Mouse (Mus musculus): ENCODE measurements at regions not wholly inside any gene's neighbourhood (a gene's known extent, or its start where the extent isn't known, plus 50 kb on each side); places are given as distances from the start of the nearest gene placed in this dataset.
A peak's percentile ranks its signal among the peaks of the same experiment; 100 is the strongest.
"Not testable (repeated sequence)": the region's sequence is repeated elsewhere in the genome, so short reads cannot be mapped to it uniquely, and the experiment has no call there.

DNA sequence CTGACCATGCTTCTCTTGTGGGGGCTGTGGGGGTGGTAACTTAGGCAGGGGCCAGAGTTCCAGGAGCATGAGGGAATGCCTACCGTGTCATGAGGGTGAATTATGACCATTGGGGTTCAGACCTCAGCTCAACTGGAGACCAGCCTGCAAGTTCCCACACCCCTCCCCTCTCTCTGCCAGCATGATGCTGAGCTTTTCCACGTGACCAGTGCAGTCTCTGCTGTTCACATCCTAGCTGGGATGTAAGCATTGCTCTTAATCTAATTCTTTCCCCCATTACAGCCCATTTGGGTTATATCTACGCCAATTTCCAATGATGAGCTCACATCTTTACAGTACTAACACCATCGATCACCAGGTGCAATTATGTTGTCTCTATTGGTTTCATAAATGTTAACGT, 120.6 kb upstream of the Kctd3 start:
- WGBS: 63% methylated on average over 5 of the region's 5 CpGs
- H3K27me3 ChIP-seq (ENCODE audit: control insufficient read depth, insufficient read depth, low read length); H3K36me3 ChIP-seq (ENCODE audit: control insufficient read depth, insufficient read depth, low read length); H3K4me2 ChIP-seq (replicated peaks; ENCODE audit: low read depth, low read length); H3K9ac ChIP-seq (replicated peaks; ENCODE audit: low read depth, low read length); H3K4me3 ChIP-seq (ENCODE audit: low read depth, low read length); H3K9me3 ChIP-seq (ENCODE audit: control insufficient read depth, low read depth, low read length); H3K4me1 ChIP-seq (ENCODE audit: control insufficient read depth, insufficient read depth, low read length); H3K27ac ChIP-seq (ENCODE audit: low read length): not testable (repeated sequence)
- 0 out of 2 replicates have a peak, but pooled peaks have one; percentile 33 for ATAC-seq (ENCODE audit: insufficient number of reproducible peaks, insufficient read depth, low FRiP score, low read depth)

DNA sequence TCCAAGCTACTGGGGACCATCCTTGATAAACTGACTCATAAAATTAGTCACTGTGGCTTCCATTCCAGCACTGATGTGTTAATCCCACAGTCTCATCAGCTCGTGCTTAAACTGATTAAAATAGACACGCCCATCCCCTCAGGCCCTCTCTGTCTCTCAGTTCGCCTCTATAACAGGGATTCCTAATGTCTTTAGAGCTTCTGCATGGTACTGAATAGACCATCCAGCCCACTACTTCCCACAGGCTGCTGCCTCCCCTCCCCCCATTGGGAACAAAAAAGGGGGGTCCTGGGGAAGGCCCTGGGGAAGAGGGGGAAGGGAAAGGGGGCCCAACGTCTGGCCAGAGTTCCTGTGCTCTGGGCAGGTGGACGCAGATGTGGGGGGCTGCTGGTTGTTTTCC, 119.7 kb upstream of the Kctd3 start:
- Histone ChIP-seq H3K27ac (ENCODE audit: low read length) (no peak overlapping the region), H3K9ac (replicated peaks; ENCODE audit: low read depth, low read length) (no peak overlapping the region), H3K4me1 (ENCODE audit: control insufficient read depth, insufficient read depth, low read length) (no peaks in the 10 kb centered on the region), H3K4me3 (ENCODE audit: low read depth, low read length) (no peak overlapping the region), H3K9me3 (ENCODE audit: control insufficient read depth, low read depth, low read length) (no peaks in the 10 kb centered on the region), H3K36me3 (ENCODE audit: control insufficient read depth, insufficient read depth, low read length) (no peaks in the 10 kb centered on the region), H3K4me2 (replicated peaks; ENCODE audit: low read depth, low read length) (no peak overlapping the region), H3K27me3 (ENCODE audit: control insufficient read depth, insufficient read depth, low read length) (no peaks in the 10 kb centered on the region)
- ATAC-seq (ENCODE audit: insufficient number of reproducible peaks, insufficient read depth, low FRiP score, low read depth): no peak
- WGBS: 57% methylated on average over 5 of the region's 5 CpGs

DNA sequence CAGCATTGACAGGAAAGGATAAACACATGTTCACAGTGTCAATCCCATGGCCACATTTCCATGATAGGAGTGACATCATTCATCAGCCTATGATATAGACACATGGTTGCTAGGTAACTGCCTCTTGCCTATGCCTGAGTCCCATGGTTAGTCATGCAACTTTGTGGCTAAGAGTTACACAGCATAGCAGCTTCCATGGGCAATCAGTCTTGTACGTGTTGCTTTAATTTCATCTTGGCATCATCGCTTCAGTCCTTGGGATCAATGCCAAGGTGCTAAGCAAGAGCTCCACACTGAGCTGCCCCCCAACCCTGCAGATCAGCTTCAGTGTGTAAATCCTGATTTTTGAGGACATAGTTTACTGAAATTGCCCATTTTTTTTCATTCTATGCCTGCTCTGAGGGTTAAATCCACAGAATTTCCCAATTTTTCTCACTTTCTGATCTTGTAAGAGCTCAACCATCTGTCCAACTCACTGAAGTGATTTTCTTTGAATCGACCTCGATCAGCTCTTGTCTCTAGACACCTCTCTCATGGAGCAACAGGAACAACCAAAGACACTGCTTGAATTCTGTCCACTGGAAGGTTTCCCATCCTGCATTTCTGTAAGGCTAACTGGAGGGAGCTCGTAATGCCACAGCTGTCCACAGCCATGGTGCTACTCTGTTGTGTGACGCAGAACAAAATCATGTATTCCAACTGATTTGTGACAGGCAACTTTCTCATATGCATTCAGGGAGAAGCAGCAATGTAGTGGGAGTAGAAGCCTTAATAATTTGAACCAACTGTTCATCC, 112.5 kb upstream of the Kctd3 start:
- Histone ChIP-seq H3K4me3 (ENCODE audit: low read depth, low read length) (no peak overlapping the region), H3K4me1 (ENCODE audit: control insufficient read depth, insufficient read depth, low read length) (no peaks in the 10 kb centered on the region), H3K27ac (ENCODE audit: low read length) (no peak overlapping the region), H3K9ac (replicated peaks; ENCODE audit: low read depth, low read length) (no peak overlapping the region), H3K9me3 (ENCODE audit: control insufficient read depth, low read depth, low read length) (no peaks in the 10 kb centered on the region), H3K27me3 (ENCODE audit: control insufficient read depth, insufficient read depth, low read length) (no peaks in the 10 kb centered on the region), H3K36me3 (ENCODE audit: control insufficient read depth, insufficient read depth, low read length) (no peaks in the 10 kb centered on the region), H3K4me2 (replicated peaks; ENCODE audit: low read depth, low read length) (no peak overlapping the region)
- 85% methylated on average over 6 of the region's 6 CpGs for WGBS
- no peak for ATAC-seq (ENCODE audit: insufficient number of reproducible peaks, insufficient read depth, low FRiP score, low read depth)

DNA sequence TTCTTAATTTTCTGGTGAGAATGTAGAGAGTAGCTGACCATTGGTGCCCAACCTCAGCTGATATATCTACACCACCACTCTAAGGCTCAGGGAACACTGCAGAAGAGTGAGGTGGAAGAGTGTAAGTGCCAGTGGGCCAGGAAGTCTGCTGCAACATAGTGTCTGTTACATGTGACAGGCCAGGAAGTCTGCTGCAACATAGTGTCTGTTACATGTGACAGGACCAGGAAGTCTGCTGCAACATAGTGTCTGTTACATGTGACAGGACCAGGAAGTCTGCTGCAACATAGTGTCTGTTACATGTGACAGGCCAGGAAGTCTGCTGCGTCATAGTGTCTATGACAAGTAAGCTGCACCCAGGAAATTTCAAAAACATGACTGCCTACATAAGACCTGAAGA, 111.4 kb upstream of the Kctd3 start:
- ATAC-seq (ENCODE audit: insufficient number of reproducible peaks, insufficient read depth, low FRiP score, low read depth); H3K9me3 ChIP-seq (ENCODE audit: control insufficient read depth, low read depth, low read length); H3K27me3 ChIP-seq (ENCODE audit: control insufficient read depth, insufficient read depth, low read length); H3K4me1 ChIP-seq (ENCODE audit: control insufficient read depth, insufficient read depth, low read length); H3K9ac ChIP-seq (replicated peaks; ENCODE audit: low read depth, low read length); H3K27ac ChIP-seq (ENCODE audit: low read length); H3K4me2 ChIP-seq (replicated peaks; ENCODE audit: low read depth, low read length); H3K4me3 ChIP-seq (ENCODE audit: low read depth, low read length); H3K36me3 ChIP-seq (ENCODE audit: control insufficient read depth, insufficient read depth, low read length): not testable (repeated sequence)
- WGBS: 58% methylated on average over 1 of the region's 1 CpGs

DNA sequence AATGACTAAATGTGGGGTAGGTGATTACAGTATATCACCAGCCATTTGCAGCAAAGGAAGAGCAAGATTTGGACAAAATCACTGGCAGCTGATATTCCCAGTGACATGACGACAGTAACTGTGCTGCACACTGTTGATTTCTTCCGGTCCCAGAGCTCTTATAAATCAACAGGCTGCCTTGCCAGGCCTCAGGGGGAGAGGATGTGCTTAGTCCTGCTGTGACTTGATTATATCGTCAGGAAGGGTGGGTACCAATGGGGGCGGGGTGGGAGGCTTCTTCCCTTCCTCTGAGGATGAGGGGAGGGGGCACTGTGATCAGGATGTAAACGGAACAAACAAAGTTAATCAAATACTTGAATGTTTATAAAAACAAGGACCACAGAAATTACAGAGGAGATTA, 110.9 kb upstream of the Kctd3 start:
- H3K36me3 ChIP-seq (ENCODE audit: control insufficient read depth, insufficient read depth, low read length): no peaks in the 10 kb centered on the region
- H3K4me1 ChIP-seq (ENCODE audit: control insufficient read depth, insufficient read depth, low read length): no peaks in the 10 kb centered on the region
- H3K9ac ChIP-seq (replicated peaks; ENCODE audit: low read depth, low read length): no peak overlapping the region
- H3K4me3 ChIP-seq (ENCODE audit: low read depth, low read length): no peak overlapping the region
- H3K4me2 ChIP-seq (replicated peaks; ENCODE audit: low read depth, low read length): no peak overlapping the region
- ATAC-seq (ENCODE audit: insufficient number of reproducible peaks, insufficient read depth, low FRiP score, low read depth): no peak
- no peaks in the 10 kb centered on the region for H3K27me3 ChIP-seq (ENCODE audit: control insufficient read depth, insufficient read depth, low read length)
- no peaks in the 10 kb centered on the region for H3K9me3 ChIP-seq (ENCODE audit: control insufficient read depth, low read depth, low read length)
- H3K27ac ChIP-seq (ENCODE audit: low read length): no peak overlapping the region
- WGBS: 44% methylated on average over 5 of the region's 5 CpGs

DNA sequence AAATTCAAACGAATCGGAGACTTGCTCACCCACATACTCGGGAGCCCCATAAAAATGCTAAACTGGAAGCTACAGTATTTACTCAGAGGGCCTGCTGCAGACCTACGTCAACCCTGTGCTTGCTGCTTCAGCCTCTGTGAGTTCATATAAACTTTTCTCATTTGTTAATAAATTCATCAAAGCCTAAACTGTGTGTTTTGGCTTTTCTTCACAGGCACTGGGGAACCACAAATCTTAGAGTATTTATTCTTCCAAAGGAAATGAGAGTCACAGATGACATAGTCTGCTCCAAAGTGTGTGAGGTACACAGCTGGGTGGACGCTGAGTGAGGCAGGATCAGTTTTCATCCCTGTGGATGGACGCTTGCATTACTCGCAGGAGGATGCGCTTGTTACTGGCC, 108.3 kb upstream of the Kctd3 start:
- ATAC-seq (ENCODE audit: insufficient number of reproducible peaks, insufficient read depth, low FRiP score, low read depth): no peak
- H3K27ac ChIP-seq (ENCODE audit: low read length): no peak overlapping the region
- 50% methylated on average over 8 of the region's 8 CpGs for WGBS

DNA sequence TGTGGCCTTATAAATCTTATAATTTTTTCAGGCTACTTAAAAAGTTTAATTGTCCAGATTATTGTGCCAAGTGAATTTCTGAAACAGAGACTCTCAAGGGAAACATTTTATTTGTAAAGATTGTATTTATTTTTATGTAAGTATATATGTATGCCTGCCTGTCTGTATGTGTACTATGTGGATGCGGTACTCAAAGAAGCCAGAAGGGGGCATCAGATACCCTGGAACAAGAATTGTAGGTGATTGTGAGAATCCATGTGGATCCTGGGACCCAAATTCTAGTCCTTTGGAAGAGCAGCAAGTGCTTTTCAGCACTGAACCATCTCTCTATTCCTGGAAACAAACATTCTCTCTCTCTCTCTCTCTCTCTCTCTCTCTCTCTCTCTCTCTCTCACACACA, 107.6 kb upstream of the Kctd3 start:
- H3K4me3 ChIP-seq (ENCODE audit: low read depth, low read length): no peak overlapping the region
- no peak overlapping the region for H3K27ac ChIP-seq (ENCODE audit: low read length)
- H3K9ac ChIP-seq (replicated peaks; ENCODE audit: low read depth, low read length): no peak overlapping the region
- no peaks in the 10 kb centered on the region for H3K4me1 ChIP-seq (ENCODE audit: control insufficient read depth, insufficient read depth, low read length)
- no peaks in the 10 kb centered on the region for H3K9me3 ChIP-seq (ENCODE audit: control insufficient read depth, low read depth, low read length)
- ATAC-seq (ENCODE audit: insufficient number of reproducible peaks, insufficient read depth, low FRiP score, low read depth): no peak
- WGBS: 97% methylated on average over 1 of the region's 1 CpGs
- no peak overlapping the region for H3K4me2 ChIP-seq (replicated peaks; ENCODE audit: low read depth, low read length)
- H3K27me3 ChIP-seq (ENCODE audit: control insufficient read depth, insufficient read depth, low read length): no peaks in the 10 kb centered on the region
- H3K36me3 ChIP-seq (ENCODE audit: control insufficient read depth, insufficient read depth, low read length): no peaks in the 10 kb centered on the region

More for the DNA sequence above, 108.3 kb upstream of the Kctd3 start:
- H3K27me3 ChIP-seq (ENCODE audit: control insufficient read depth, insufficient read depth, low read length): no peaks in the 10 kb centered on the region
- no peak overlapping the region for H3K9ac ChIP-seq (replicated peaks; ENCODE audit: low read depth, low read length)
- H3K4me2 ChIP-seq (replicated peaks; ENCODE audit: low read depth, low read length): no peak overlapping the region
- H3K36me3 ChIP-seq (ENCODE audit: control insufficient read depth, insufficient read depth, low read length): no peaks in the 10 kb centered on the region
- no peaks in the 10 kb centered on the region for H3K4me1 ChIP-seq (ENCODE audit: control insufficient read depth, insufficient read depth, low read length)
- no peak overlapping the region for H3K4me3 ChIP-seq (ENCODE audit: low read depth, low read length)
- H3K9me3 ChIP-seq (ENCODE audit: control insufficient read depth, low read depth, low read length): no peaks in the 10 kb centered on the region

DNA sequence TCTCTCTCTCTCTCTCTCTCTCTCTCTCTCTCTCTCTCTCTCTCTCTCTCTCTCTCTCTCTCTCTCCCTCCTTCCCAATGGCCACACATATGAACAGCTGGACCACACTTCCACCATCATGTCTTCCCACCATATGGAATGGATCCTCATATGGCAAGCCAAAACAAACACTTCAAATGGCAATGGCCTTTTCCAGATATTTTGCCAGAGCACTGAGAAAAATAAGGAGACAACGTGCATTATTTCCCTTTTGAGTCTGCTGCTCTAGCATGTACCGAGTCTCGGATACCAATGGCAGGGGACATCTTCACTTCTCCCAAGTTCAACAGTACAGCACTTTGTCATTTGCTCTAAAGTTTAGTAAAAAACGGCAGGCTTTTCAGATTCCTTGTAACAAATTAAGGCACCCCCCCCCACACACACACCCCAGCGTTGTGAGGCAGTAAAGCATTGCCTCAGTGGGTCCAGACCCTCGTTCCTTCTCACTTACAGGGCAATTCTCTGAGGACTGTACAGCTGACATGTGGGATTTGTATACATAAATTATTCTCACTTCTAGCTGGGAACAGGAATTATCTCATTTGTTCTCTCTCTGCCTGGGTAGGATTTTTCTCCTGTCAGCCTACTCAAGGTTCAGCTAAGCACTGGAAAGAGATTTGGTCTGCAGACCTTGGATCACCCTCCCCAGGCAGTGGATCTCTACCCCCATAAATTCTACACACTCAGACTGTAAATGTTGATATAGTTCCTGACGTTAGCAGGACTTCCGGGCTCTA, 100.8 kb upstream of the Kctd3 start:
- H3K36me3 ChIP-seq (ENCODE audit: control insufficient read depth, insufficient read depth, low read length): no peaks in the 10 kb centered on the region
- no peak overlapping the region for H3K4me2 ChIP-seq (replicated peaks; ENCODE audit: low read depth, low read length)
- WGBS: 29% methylated on average over 8 of the region's 8 CpGs
- peak overlapping the region; percentile 64 for H3K27ac ChIP-seq (ENCODE audit: low read length)
- H3K9me3 ChIP-seq (ENCODE audit: control insufficient read depth, low read depth, low read length): no peaks in the 10 kb centered on the region
- no peak overlapping the region for H3K4me3 ChIP-seq (ENCODE audit: low read depth, low read length)
- peaks cover 5% of the 10 kb centered on the region; the same call in 1 of the 2 replicates for H3K4me1 ChIP-seq (ENCODE audit: control insufficient read depth, insufficient read depth, low read length)
- H3K9ac ChIP-seq (replicated peaks; ENCODE audit: low read depth, low read length): no peak overlapping the region
- no peaks in the 10 kb centered on the region for H3K27me3 ChIP-seq (ENCODE audit: control insufficient read depth, insufficient read depth, low read length)
- peak; percentile 63; the same call in 1 of the 2 replicates for ATAC-seq (ENCODE audit: insufficient number of reproducible peaks, insufficient read depth, low FRiP score, low read depth)
